Mouse (Mus musculus) liver, embryonic 14.5 days (tissue): ENCODE data around the gene Vmn1r33. TPM values are rescaled to one million over a fixed set of nuclear protein-coding genes. Genes with fewer than 3 reads are reported as not detected.
"Not testable (repeated sequence)": the region's sequence is repeated elsewhere in the genome, so short reads cannot be mapped to it uniquely, and the experiment has no call there.

Experiments
- ATAC-seq: fragments of 200-750 bp; cut with Nextera tagmentation; 2 replicates; pipeline ENCODE4 v1.8.0; 2017; ENCODE audit warnings: moderate number of reproducible peaks, mild to moderate bottlenecking, moderate library complexity; ENCODE audit not compliant: insufficient read depth
- DNase-seq, 3 experiments: peaks; one replicate each; pipeline ENCODE4 v3.0.0-alpha.2; 2012 to 2013; ENCODE audit warnings: low read depth in 3 of 3, low spot score in 3 of 3
- H3K27ac ChIP-seq: fragments of 300-500 bp; sonication (generic); 2 replicates; pipeline ENCODE4 v1.5.1; 2014; ENCODE audit warnings: moderate library complexity, mild to moderate bottlenecking, control low read depth, inconsistent platforms
- H3K27me3 ChIP-seq: fragments of 300-500 bp; sonication (generic); 2 replicates; pipeline ENCODE4 v1.6.1; 2014; ENCODE audit warnings: mild to moderate bottlenecking, low read length, moderate library complexity; ENCODE audit not compliant: control insufficient read depth, insufficient read depth
- H3K36me3 ChIP-seq: fragments of 300-500 bp; sonication (generic); replicated peaks from 2 replicates; pipeline ENCODE4 v1.6.1; 2014; ENCODE audit warnings: low read depth; ENCODE audit not compliant: control insufficient read depth, insufficient read depth
- H3K4me1 ChIP-seq, 2 experiments: fragments of 200-500 bp in 1 of 2; fragments of 300-500 bp in 1 of 2; sonication (generic) in 1 of 2; replicated peaks; 2 replicates each; pipeline ENCODE4 v1.6.1; 2012 to 2014; ENCODE audit warnings: antibody characterized with exemption in 1 of 2, inconsistent platforms in 1 of 2, low read length in 1 of 2; ENCODE audit not compliant: control insufficient read depth in 2 of 2, insufficient read depth in 2 of 2
- H3K4me2 ChIP-seq: fragments of 300-500 bp; sonication (generic); 2 replicates; pipeline ENCODE4 v1.6.1; 2014; ENCODE audit warnings: low read depth, mild to moderate bottlenecking, control low read depth, moderate library complexity
- H3K4me3 ChIP-seq, 2 experiments: fragments of 200-500 bp in 1 of 2; fragments of 300-500 bp in 1 of 2; sonication (generic) in 1 of 2; 2 replicates each; pipeline ENCODE4 v1.5.1; 2012 to 2014; ENCODE audit warnings: low read depth in 2 of 2, low read length in 2 of 2, mild to moderate bottlenecking in 2 of 2, control low read depth in 1 of 2, inconsistent platforms in 1 of 2, moderate library complexity in 1 of 2; ENCODE audit not compliant: insufficient read depth in 1 of 2
- H3K9ac ChIP-seq: fragments of 300-500 bp; sonication (generic); replicated peaks from 2 replicates; pipeline ENCODE4 v1.6.1; 2014; ENCODE audit warnings: mild to moderate bottlenecking, control low read depth, moderate library complexity
- H3K9me3 ChIP-seq: fragments of 300-500 bp; sonication (generic); 2 replicates; pipeline ENCODE4 v1.6.1; 2016; ENCODE audit warnings: low read length, mixed read lengths; ENCODE audit not compliant: control insufficient read depth
- CTCF ChIP-seq: IDR thresholded peaks from 2 replicates; pipeline ENCODE4 v1.5.1; 2016; ENCODE audit warnings: antibody characterized with exemption, low read depth, control low read depth
- EP300 ChIP-seq: IDR thresholded peaks from 2 replicates; pipeline ENCODE4 v1.6.1; 2016; ENCODE audit warnings: antibody characterized with exemption, low read depth
- WGBS: fragments of 180-500 bp; shearing (Covaris S2); extraction: QIAGEN DNeasy Blood & Tissue Kit; methylation state at CpG from one replicate; pipeline ENCODE4 v1.1.7; 2014; ENCODE audit not compliant: insufficient replicate concordance; 5-methylcytosine and 5-hydroxymethylcytosine counted together
- polyA plus RNA-seq, 2 experiments: library from polyadenylated mRNA; depleted of rRNA in 1 of 2; stranded (reverse) in 1 of 2; unstranded in 1 of 2; fragments of >200 nt; fragmentation: Nextera tagmentation in 1 of 2; extraction: Ambion mirVana in 1 of 2; gene quantifications; 2 replicates each; pipeline versions ENCODE4 v1.2.1 to v1.2.3; 2012 to 2014

Vmn1r33 gene
- not detected in 2 replicates for polyA plus RNA-seq (2012; rRNA removed)
- polyA plus RNA-seq (2014; fragmentation: Nextera tagmentation; extraction: Ambion mirVana) = not detected in 2 replicates

GRCm38 (mm10) chr6:66618182-66618581 lies at the start of gene Vmn1r33:
Gene Vmn1r33 (minus strand): TSS chr6:66618282.
- not testable (repeated sequence) for H3K9me3 ChIP-seq, DNase-seq, H3K9ac ChIP-seq, H3K27ac ChIP-seq, ATAC-seq, H3K4me2 ChIP-seq, H3K4me3 ChIP-seq, H3K27me3 ChIP-seq, H3K4me1 ChIP-seq, H3K36me3 ChIP-seq

- Histone ChIP-seq H3K27ac (no peak within 1 kb of the TSS), H3K9me3 (no peaks in the 10 kb centered on the region), H3K9ac (no peak within 1 kb of the TSS), H3K27me3 (no peaks in the 10 kb centered on the region), H3K4me3 (no peak within 1 kb of the TSS), H3K4me1 (no peaks in the 10 kb centered on the region), H3K4me2 (no peak within 1 kb of the TSS), H3K36me3 (no peaks in the 10 kb centered on the region)
- ATAC-seq = no peak
- no peak for DNase-seq
- 64% methylated on average over 1 of the region's 1 CpGs for WGBS
- TF ChIP-seq EP300 (no peak), CTCF (no peak)
These were observed 25.7 kb upstream of the Vmn1r33 start, which contains the start of gene Vmn1r34 for GRCm38 (mm10) chr6:66643779-66644178. Gene Vmn1r34 (minus strand): TSS chr6:66643879.

GRCm38 (mm10) chr6:66595804-66596203 lies 22.3 kb downstream of the Vmn1r33 start:
- Histone ChIP-seq H3K4me3 (no peak overlapping the region), H3K27me3 (no peaks in the 10 kb centered on the region), H3K4me1 (no peaks in the 10 kb centered on the region), H3K27ac (no peak overlapping the region), H3K36me3 (no peaks in the 10 kb centered on the region), H3K9ac (no peak overlapping the region), H3K4me2 (no peak overlapping the region), H3K9me3 (no peaks in the 10 kb centered on the region)
- DNase-seq = no peak
- ATAC-seq = no peak
- TF ChIP-seq CTCF (no peak), EP300 (no peak)

Other genes starting within 250 kb of the Vmn1r33 start
- gene Mad2l1, start 82.9 kb downstream of the Vmn1r33 start, polyA plus RNA-seq (2012; rRNA removed) = 28.4 and 49.3 TPM in 2 replicates
- 95.0 and 97.2 TPM in 2 replicates for gene Mad2l1, start 82.9 kb downstream of the Vmn1r33 start, polyA plus RNA-seq (2014; fragmentation: Nextera tagmentation; extraction: Ambion mirVana)
- gene Vmn1r32, start 58.2 kb downstream of the Vmn1r33 start, polyA plus RNA-seq (2012; rRNA removed) = 0.01 TPM in 1 of 2 replicates, not detected in the other
- gene Vmn1r32, start 58.2 kb downstream of the Vmn1r33 start, polyA plus RNA-seq (2014; fragmentation: Nextera tagmentation; extraction: Ambion mirVana) = 0.04 and 0.06 TPM in 2 replicates
- gene Vmn1r34, start 25.6 kb upstream of the Vmn1r33 start, polyA plus RNA-seq (2012; rRNA removed) = not detected in 2 replicates
- not detected in 2 replicates for gene Vmn1r34, start 25.6 kb upstream of the Vmn1r33 start, polyA plus RNA-seq (2014; fragmentation: Nextera tagmentation; extraction: Ambion mirVana)
- gene Vmn1r35, start 67.6 kb upstream of the Vmn1r33 start, polyA plus RNA-seq (2012; rRNA removed) = not detected in 2 replicates
- not detected in 2 replicates for gene Vmn1r35, start 67.6 kb upstream of the Vmn1r33 start, polyA plus RNA-seq (2014; fragmentation: Nextera tagmentation; extraction: Ambion mirVana)
- not detected in 2 replicates for gene Vmn1r36, start 100.9 kb upstream of the Vmn1r33 start, polyA plus RNA-seq (2012; rRNA removed)
- gene Vmn1r36, start 100.9 kb upstream of the Vmn1r33 start, polyA plus RNA-seq (2014; fragmentation: Nextera tagmentation; extraction: Ambion mirVana) = not detected in 2 replicates
- gene Vmn1r37, start 111.1 kb upstream of the Vmn1r33 start, polyA plus RNA-seq (2012; rRNA removed) = not detected in 2 replicates
- not detected in 2 replicates for gene Vmn1r37, start 111.1 kb upstream of the Vmn1r33 start, polyA plus RNA-seq (2014; fragmentation: Nextera tagmentation; extraction: Ambion mirVana)
- gene Vmn1r38, start 164.3 kb upstream of the Vmn1r33 start, polyA plus RNA-seq (2012; rRNA removed) = not detected in 2 replicates
- gene Vmn1r38, start 164.3 kb upstream of the Vmn1r33 start, polyA plus RNA-seq (2014; fragmentation: Nextera tagmentation; extraction: Ambion mirVana) = not detected in 2 replicates
- gene Vmn1r39, start 192.3 kb upstream of the Vmn1r33 start, polyA plus RNA-seq (2012; rRNA removed) = not detected in 2 replicates
- gene Vmn1r39, start 192.3 kb upstream of the Vmn1r33 start, polyA plus RNA-seq (2014; fragmentation: Nextera tagmentation; extraction: Ambion mirVana) = not detected in 2 replicates